Mouse (Mus musculus) stomach, postnatal 0 days (tissue): ENCODE data around the gene Trp53.

Source experiments
- CTCF ChIP-seq: IDR thresholded peaks from 2 replicates; pipeline ENCODE4 v1.5.1; 2016; ENCODE audit warnings: antibody characterized with exemption, low read depth, mild to moderate bottlenecking, moderate library complexity
- EP300 ChIP-seq: optimal IDR thresholded peaks from 2 replicates; pipeline ENCODE3; 2016; ENCODE audit warnings: antibody characterized with exemption

DNA sequence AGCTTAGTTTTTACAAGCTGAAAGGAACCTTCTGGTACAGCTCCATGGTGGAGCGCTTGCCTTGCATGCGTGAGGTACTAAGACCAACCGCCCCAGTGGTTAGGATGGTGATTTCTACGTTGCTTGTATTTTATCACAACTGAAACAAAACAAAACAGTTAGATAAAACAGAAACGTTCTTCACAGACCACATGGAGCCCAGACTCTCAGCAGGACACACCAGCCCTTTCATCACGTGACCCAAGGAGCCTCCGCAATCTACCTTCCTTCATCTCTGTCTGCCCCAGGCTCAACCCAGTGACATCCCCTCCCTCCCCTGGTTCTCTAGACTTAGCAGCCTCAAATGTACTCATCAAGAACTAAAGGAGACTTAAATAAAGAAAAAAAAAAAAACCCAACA is 29.3 kb downstream of the Trp53 start:
- no peak for TF ChIP-seq CTCF
- TF ChIP-seq EP300: no peak
